Mouse (Mus musculus): ENCODE data around the gene Khdc1b.
"Not testable (repeated sequence)": the region's sequence is repeated elsewhere in the genome, so short reads cannot be mapped to it uniquely, and the experiment has no call there.

The Khdc1b gene

GRCm38 (mm10) chr1:21383256-21383655 lies at the start of gene Khdc1b:
Khdc1b (plus strand) TSS chr1:21383556.
- no peak for DNase-seq (ENCODE audit: low spot score in 2 of 2)

- DNase-seq (ENCODE audit: low spot score in 2 of 2), result no peak
Measured at GRCm38 (mm10) chr1:21335836-21336235, 47.5 kb upstream of the Khdc1b start.

- DNase-seq (ENCODE audit: low spot score in 2 of 2), result no peak
Measured at GRCm38 (mm10) chr1:21340745-21341144, 42.6 kb upstream of the Khdc1b start.

GRCm38 (mm10) chr1:21344253-21344652 lies 39.1 kb upstream of the Khdc1b start:
- peak; percentile 7 to 56 for DNase-seq (ENCODE audit: low spot score in 2 of 2)

- not testable (repeated sequence) for DNase-seq (ENCODE audit: low spot score in 2 of 2)
Measured at GRCm38 (mm10) chr1:21344752-21345151, 38.6 kb upstream of the Khdc1b start.

- DNase-seq (ENCODE audit: low spot score in 2 of 2), result no peak
Measured at GRCm38 (mm10) chr1:21349341-21349740, 34.0 kb upstream of the Khdc1b start, which contains the start of gene Khdc1a. Khdc1a (plus strand) TSS chr1:21349641.

GRCm38 (mm10) chr1:21368031-21368430 lies 15.3 kb upstream of the Khdc1b start, which contains the start of gene Khdc1c:
Khdc1c (plus strand) TSS chr1:21368331.
- DNase-seq (ENCODE audit: low spot score in 2 of 2), result not testable (repeated sequence)

GRCm38 (mm10) chr1:21391138-21391671 lies 7.8 kb downstream of the Khdc1b start:
- no peak for DNase-seq (ENCODE audit: low spot score in 2 of 2)

- DNase-seq (ENCODE audit: low spot score in 2 of 2), result no peak
Measured at GRCm38 (mm10) chr1:21402804-21403203, 19.4 kb downstream of the Khdc1b start.

- DNase-seq (ENCODE audit: low spot score in 2 of 2), result no peak
Measured at GRCm38 (mm10) chr1:21407266-21407665, 23.9 kb downstream of the Khdc1b start.

GRCm38 (mm10) chr1:21411331-21412196 lies 28.2 kb downstream of the Khdc1b start:
- peak in 1 of 2 experiments; percentile 52 for DNase-seq (ENCODE audit: low spot score in 2 of 2)

- DNase-seq (ENCODE audit: low spot score in 2 of 2), result no peak
Measured at GRCm38 (mm10) chr1:21412197-21412555, 28.8 kb downstream of the Khdc1b start.

GRCm38 (mm10) chr1:21419370-21419769 lies 36.0 kb downstream of the Khdc1b start:
- peak in 1 of 2 experiments; percentile 17 for DNase-seq (ENCODE audit: low spot score in 2 of 2)

GRCm38 (mm10) chr1:21425654-21426053 lies 42.3 kb downstream of the Khdc1b start:
- DNase-seq (ENCODE audit: low spot score in 2 of 2), result no peak

- no peak for DNase-seq (ENCODE audit: low spot score in 2 of 2)
Measured at GRCm38 (mm10) chr1:21428079-21428478, 44.7 kb downstream of the Khdc1b start.

GRCm38 (mm10) chr1:21431666-21432065 lies 48.3 kb downstream of the Khdc1b start:
- no peak for DNase-seq (ENCODE audit: low spot score in 2 of 2)

GRCm38 (mm10) chr1:21434853-21435252 lies 51.5 kb downstream of the Khdc1b start:
- no peak for DNase-seq (ENCODE audit: low spot score in 2 of 2)
